Mouse (Mus musculus) activated CD4-positive, CD25-positive, alpha-beta regulatory T cell (primary cell): ENCODE results near the gene Ercc8. TPM values are rescaled to one million over a fixed set of nuclear protein-coding genes. Genes with fewer than 3 reads are reported as not detected.

ENCODE experiments used
- polyA plus RNA-seq, 2 experiments: library from polyadenylated mRNA; unstranded; fragments of 100-300 nt; shearing (Covaris generic); gene quantifications; one replicate each; pipeline ENCODE4 v1.2.1; 2017

Gene Ercc8
- polyA plus RNA-seq: 10 to 100 TPM; 10.4 to 16.3 TPM

DNA sequence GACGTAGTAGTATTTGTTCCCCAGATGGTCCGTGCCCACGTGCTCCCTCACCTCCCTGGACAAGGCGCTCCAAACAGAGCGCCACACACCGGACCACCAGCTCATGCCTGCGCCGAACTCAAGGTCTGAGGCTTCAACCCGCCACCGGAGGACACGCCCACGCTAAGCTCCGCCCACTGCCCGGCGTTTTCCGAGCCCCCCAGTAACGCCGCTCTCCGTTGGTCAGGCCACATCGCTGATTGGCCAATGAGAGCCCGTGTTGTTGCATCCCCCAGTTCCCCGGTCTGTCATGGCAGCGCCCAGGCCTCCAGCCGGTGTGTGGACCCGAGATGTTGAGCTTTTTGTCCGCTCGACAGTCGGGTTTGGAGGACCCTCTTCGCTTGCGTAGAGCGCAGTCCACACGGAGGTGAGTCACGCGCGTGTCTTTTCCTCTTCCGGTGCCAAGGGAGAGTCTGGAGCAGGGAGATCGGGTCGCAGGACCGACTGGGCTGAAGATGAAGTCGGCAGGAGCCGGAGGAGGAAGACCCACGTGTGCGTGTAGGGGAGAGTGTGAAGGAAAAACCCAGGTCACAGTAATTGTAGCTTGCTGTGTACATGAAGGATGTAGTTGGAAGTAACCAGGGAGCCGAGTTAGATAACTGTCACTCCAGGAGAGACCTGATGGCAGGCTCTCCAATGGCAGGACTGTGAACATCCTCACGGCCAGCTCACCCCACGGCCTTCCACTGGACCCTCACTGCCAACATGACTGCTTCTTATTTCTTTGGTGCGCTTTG lies at the start of gene Ercc8, which contains the start of gene Ndufaf2:
Gene Ercc8 (plus strand): TSS at position 267 of the 776 bp plus-strand sequence.
Gene Ndufaf2 (minus strand): TSS at position 159 of the 776 bp plus-strand sequence.

DNA sequence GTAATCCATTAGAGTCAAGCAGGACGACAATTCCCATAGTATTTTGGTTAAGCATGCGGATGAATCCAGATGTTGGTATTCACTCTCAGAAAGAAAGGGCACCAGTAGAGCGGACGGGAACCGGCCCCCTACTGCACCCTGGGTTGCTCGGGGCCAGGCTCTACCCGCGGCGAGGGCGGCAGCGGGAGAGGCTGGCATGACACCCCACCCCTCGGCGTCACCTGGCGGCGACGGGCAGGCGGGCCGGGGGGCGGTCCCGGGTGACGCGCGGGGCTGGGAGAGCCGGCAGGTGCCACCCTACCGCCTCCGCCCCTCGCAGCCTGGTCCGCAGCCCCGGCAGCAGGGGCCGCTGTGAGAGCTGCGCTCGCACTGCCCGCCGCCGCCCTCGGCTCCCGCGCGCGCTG lies 55.6 kb downstream of the Ercc8 start, which contains the start of gene Elovl7:
Gene Elovl7 (plus strand): TSS at position 324 of the 404 bp plus-strand sequence.

Other genes with a start within 250 kb of the Ercc8 start
- gene Smim15, start 114.3 kb upstream of the Ercc8 start, polyA plus RNA-seq: 10 to 100 TPM; 65.5 to 84.0 TPM
- 10 to 100 TPM; 18.8 to 20.7 TPM for gene Ndufaf2, start 108 bp upstream of the Ercc8 start, polyA plus RNA-seq
- gene Elovl7, start 55.7 kb downstream of the Ercc8 start, polyA plus RNA-seq: under 1 TPM; 0.05 to 0.43 TPM
- gene Depdc1b, start 157.6 kb downstream of the Ercc8 start, polyA plus RNA-seq: 1 to 10 TPM; 4.0 to 6.7 TPM